Mouse (Mus musculus): Measurements from ENCODE around the gene Kcnf1. TPM values are rescaled to one million over a fixed set of nuclear protein-coding genes. Genes with fewer than 3 reads are reported as not detected.

Gene Kcnf1
- 10 to 100 TPM in 1 of 2 experiments, 1 to 10 TPM in 1; 4.2 to 15.5 TPM for total RNA-seq (2021)
- long read RNA-seq, experiment 1, full-length matches to known transcripts: 5 of 5 reads
- long read RNA-seq, experiment 1, partial matches to known transcripts: 0 of 5 reads
- long read RNA-seq, experiment 1, other reads (novel, unspliced or antisense): 0 of 5 reads
- long read RNA-seq, experiment 2, full-length matches to known transcripts: 18 of 18 reads
- long read RNA-seq, experiment 2, partial matches to known transcripts: 0 of 18 reads
- long read RNA-seq, experiment 2, other reads (novel, unspliced or antisense): 0 of 18 reads

DNA sequence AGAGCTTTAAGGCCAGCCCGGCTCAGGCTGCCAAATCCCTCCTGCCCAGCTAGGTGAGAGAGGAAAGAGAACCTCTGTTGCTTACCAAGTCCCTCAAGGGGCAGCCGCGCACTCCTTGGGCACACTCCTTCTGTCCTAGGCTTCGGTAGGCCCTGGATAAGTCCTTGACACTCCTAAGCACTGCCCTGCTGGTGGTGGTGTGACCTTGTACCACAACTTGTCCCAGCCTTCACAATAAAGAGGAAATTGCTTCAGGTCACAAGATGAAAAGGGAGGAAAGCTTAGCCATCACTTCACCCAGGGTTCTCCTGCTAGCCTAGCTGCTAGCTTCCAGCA is at the start of gene Kcnf1:
Gene Kcnf1, minus strand, starts transcription at position 132 of the 336 bp plus-strand sequence.
- no peak for DNase-seq
- peak within 1 kb of the TSS; percentile 72 for H3K4me3 ChIP-seq
- intact Hi-C loops (cut with DNase I): loop anchor here (5.0 kb wide), 1 partner anchor 46 kb away; no protein-coding TSS in a partner anchor
- TF ChIP-seq CTCF (IDR thresholded peaks at IDR 0.05): no peak
- H3K27ac ChIP-seq: peak within 1 kb of the TSS; percentile 44

DNA sequence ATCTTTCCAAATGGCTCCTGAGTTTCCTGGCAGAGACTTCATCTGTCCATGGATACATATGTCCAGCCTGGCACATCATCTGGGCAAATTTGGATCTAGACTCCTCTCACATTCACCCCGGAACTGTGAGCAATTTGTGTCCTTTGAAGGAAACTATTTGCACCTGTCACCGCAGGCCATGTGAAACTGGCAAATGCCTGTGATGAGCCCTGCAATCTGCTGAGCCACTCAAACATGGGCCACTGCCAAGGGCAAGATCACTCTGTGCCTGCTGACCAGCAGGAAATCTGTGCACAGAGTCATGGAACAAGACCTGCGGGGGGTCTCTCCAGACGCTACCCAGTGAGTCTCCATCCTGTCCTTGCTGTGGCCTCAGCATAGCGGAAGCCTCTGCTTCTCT is 48.3 kb upstream of the Kcnf1 start:
- H3K27ac ChIP-seq: peak overlapping the region; percentile 83
- intact Hi-C loops (cut with DNase I): no loop called here
- peak; percentile 86 for DNase-seq
- H3K4me3 ChIP-seq: no peak overlapping the region
- TF ChIP-seq CTCF (IDR thresholded peaks at IDR 0.05): no peak

DNA sequence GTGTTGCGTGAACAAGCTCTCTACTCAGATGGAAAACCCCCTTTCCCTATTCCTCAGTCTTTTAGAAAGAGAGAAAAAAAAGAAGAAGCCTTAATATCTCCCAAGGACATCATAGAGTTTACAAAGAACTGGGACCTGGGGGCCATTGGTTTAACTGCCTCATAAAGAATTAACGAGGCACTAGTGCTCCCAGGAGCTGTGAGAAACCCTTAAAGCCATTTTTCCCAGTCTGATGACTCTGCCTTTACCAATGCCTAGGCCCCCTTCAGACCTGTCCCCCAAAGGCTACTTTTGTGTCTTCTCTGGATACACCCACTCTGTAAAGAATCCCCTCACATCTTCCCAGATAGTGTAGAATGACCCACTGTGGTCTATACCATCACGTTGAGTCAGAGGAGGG is 46.4 kb upstream of the Kcnf1 start:
- no peak for TF ChIP-seq CTCF (IDR thresholded peaks at IDR 0.05)
- Histone ChIP-seq H3K27ac (no peak overlapping the region; the same call in 1 of the 2 replicates), H3K4me3 (no peak overlapping the region)
- DNase-seq: no peak
- intact Hi-C loops (cut with DNase I): loop anchor here (5.0 kb wide), 1 partner anchor 46 kb away; the partner anchor contains the start of gene Kcnf1

DNA sequence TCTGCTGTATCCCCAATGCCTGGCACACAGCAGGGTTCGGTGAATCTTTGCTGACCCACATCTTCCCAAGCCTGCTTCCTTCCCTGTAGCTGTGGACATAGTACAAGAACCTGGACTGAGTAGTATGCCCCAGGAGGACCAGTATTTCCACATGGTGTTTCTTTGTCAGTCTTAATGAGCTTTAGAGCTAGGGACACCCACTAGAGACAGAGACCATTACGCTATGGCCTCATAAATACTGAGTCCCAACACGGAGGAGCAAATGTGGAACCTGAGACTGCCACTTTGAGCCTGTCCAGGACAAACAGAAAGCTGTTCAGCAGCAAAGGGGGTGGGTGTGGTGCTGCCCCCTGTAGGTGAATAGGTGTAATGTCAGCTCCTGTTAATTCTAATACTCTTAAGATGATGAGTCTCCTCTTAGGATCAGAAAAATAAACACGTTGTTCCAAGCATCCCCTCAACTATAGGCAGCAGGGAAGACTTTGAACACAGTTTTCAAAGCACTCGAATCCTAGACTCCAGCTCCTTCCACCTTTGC is 45.3 kb upstream of the Kcnf1 start:
- TF ChIP-seq CTCF (IDR thresholded peaks at IDR 0.05): peak; percentile 70
- DNase-seq: peak; percentile 41
- intact Hi-C loops (cut with DNase I): loop anchor here (5.0 kb wide), 1 partner anchor 45 kb away; the partner anchor contains the start of gene Kcnf1
- H3K27ac ChIP-seq: peak overlapping the region; percentile 44; the same call in 1 of the 2 replicates
- no peak overlapping the region for H3K4me3 ChIP-seq

DNA sequence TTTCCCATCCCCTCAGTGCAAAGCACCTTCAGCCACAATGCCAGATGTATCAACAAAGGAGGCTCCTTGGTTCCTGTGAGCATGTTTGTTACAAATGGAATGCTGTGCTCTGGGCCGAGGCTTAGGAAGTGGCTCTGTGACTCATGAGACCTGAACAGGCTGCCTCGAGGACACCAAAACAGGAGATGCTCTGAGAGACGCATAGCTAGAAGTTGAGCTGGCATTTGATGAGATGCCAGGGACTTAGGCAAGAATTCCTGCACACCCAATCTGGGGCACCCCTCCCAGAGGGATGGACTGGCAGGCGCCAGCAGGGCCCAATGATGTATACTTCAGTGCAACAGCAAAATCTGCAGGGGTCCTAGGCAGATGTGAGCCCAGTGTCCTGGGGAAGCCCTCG is 43.9 kb upstream of the Kcnf1 start:
- intact Hi-C loops (cut with DNase I): loop anchor here (5.0 kb wide), 1 partner anchor 43 kb away; the partner anchor contains the start of gene Kcnf1
- peak overlapping the region; percentile 75 for H3K27ac ChIP-seq
- no peak overlapping the region for H3K4me3 ChIP-seq
- no peak for TF ChIP-seq CTCF (IDR thresholded peaks at IDR 0.05)
- DNase-seq: peak; percentile 73

DNA sequence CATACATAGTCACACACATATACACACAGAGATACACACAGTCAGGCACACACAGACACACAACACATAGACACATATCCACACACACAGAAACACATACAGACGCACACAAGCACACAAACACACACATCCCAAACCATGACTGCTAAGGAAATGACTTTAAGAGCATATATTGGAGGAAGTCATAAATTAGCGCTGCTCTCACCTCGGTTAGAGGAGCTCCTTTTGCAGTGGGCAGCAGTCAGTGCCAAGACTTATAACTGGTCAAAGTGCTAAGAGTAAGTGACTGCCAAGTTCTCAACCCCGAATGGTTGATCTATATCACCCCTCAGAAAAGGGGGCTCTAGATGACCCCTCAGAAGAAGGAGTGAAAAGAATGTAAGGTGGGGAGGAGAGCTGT is 42.4 kb upstream of the Kcnf1 start:
- intact Hi-C loops (cut with DNase I): no loop called here
- no peak for DNase-seq
- no peak overlapping the region for H3K27ac ChIP-seq
- no peak for TF ChIP-seq CTCF (IDR thresholded peaks at IDR 0.05)
- H3K4me3 ChIP-seq: no peak overlapping the region

DNA sequence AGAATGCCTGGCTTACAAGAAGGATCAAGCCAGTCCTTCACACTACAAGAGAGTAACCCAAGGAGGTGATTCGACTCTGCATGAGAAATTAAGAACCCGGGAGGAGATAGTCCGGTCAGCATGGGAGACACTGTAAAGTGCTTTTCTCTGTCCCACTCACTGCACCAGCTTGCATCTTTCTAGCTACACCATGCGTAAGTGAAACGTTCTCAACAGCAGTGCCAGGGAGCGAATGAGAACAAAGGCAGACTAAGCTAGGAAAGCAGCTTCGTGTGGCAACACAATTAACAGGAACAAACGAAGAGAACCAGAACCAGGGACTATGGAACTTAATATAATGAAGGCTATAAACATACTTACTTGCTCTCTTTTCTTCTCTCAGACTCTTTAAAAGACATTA is 41.7 kb upstream of the Kcnf1 start:
- no peak overlapping the region for H3K27ac ChIP-seq
- TF ChIP-seq CTCF (IDR thresholded peaks at IDR 0.05): no peak
- H3K4me3 ChIP-seq: no peak overlapping the region
- intact Hi-C loops (cut with DNase I): no loop called here
- DNase-seq: no peak

DNA sequence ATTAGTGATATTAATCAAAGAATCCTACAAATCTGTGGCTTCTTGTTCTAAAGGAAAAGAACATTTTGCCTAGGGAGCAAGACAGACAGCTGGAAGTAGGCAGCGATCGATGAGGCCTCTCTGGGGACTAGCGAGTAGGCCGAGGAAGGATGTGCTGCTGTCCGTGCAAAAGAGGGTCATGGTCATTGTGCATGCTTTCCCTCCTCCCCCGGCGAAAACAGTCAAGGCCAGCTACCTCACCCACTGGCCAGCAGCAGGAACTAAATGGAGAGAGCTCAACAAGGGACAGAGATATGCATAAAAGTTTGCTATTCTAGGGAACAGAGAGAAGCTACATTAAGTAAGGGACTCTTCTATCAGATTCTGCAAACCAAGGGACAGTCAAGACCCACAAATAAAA is 39.1 kb upstream of the Kcnf1 start:
- no peak for DNase-seq
- TF ChIP-seq CTCF (IDR thresholded peaks at IDR 0.05): no peak
- intact Hi-C loops (cut with DNase I): no loop called here
- Histone ChIP-seq H3K27ac (no peak overlapping the region), H3K4me3 (no peak overlapping the region)

DNA sequence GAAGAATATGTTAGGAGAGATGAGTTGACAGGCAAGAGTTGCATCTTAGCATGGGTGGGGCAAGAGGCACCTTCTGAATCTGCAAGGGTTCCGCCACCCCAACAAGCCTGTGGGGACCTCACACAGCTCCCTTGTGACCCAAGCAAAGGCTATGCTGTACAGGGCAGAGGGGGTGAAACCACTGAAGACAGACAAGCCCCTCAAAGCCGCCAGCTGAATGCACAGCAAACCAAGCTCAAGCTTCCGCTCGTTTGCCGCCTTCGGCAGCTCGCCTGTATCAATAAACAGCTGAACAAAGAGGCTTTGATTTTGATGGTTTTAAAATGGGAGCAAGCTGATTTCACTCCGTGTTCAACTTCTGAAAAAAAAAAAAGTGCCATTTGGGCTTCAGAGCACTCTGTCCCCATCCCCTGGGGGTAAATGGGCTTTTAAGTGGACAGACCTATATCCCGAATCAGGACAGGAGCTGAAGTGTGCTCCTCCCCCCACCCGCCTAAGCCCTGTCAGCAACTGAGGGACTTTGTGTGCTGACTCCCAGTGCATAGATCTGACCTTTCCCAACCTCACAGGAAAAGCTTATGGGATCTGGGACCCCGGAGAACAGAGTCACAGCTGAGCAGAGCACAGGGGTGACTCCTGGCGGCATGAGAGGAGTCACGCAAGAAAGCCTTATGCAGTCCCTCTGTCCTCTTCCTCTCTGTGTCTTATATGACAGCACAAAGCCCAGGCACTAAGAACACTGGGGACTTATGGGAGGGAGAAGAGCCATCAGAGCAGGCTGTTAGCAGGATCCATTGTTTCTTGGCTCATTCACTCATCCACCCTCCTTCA is 26.0 kb upstream of the Kcnf1 start:
- H3K27ac ChIP-seq: no peak overlapping the region
- intact Hi-C loops (cut with DNase I): no loop called here
- TF ChIP-seq CTCF (IDR thresholded peaks at IDR 0.05): no peak
- no peak overlapping the region for H3K4me3 ChIP-seq
- no peak for DNase-seq

DNA sequence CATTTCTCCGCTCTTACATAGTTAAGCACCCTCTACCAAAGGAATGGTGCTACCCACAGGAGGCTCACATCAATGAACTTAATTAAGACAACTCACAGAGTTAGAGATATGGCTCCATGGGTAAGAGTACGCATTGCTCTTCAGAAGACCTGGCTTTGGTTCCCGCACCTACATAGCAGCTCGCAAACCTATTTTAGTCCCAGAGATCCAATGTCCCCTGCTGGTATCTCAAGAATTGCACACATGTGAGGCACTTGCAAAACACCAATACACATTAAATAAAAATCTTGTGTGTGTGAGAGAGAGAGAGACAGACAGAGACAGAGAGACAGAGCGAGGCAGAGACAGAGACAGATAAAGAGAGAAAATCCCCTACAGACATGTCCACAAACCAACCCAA is 21.9 kb upstream of the Kcnf1 start:
- Histone ChIP-seq H3K27ac (no peak overlapping the region), H3K4me3 (no peak overlapping the region)
- DNase-seq: no peak
- intact Hi-C loops (cut with DNase I): no loop called here
- no peak for TF ChIP-seq CTCF (IDR thresholded peaks at IDR 0.05)

DNA sequence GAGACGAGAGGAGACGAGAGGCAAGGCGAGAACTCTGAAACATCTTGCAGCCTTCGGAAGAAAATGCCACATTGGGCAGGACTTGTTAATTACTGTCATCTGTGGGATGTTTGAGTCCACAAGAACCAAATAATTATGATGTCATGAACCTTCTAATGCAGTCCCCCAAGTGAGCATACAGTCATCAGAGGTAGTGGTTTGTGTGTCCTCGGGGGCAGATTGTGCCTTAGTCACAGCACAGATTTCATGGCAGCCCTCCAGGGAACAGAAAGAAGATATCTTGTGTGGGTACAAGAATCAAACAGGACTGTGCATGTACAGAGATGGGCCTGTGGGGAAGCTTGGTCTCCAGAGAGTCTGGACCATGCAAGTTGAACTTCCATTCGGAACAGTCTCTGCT is 17.5 kb upstream of the Kcnf1 start:
- Histone ChIP-seq H3K4me3 (no peak overlapping the region), H3K27ac (no peak overlapping the region)
- intact Hi-C loops (cut with DNase I): no loop called here
- TF ChIP-seq CTCF (IDR thresholded peaks at IDR 0.05): no peak
- no peak for DNase-seq

DNA sequence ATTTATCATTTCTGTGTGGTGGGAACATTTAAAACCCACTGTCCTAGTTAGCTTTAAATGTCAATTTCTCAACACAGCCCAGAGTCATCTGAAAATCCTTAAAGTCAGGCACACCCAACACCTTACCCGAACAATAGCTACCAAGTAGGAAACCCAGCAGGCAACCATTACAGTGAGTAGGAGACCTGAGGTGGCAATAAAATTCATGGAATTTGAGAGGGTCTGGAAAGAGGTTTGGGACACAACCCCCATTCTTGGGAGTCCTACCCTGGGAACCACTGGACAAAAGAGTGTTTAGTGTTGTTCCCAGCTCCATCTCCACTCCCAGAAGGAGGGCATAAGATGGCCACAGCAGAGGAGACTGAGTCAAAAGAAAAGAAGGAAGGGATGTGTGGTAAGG is 16.6 kb upstream of the Kcnf1 start:
- no peak for DNase-seq
- no peak for TF ChIP-seq CTCF (IDR thresholded peaks at IDR 0.05)
- no peak overlapping the region for H3K27ac ChIP-seq
- H3K4me3 ChIP-seq: no peak overlapping the region
- intact Hi-C loops (cut with DNase I): no loop called here

DNA sequence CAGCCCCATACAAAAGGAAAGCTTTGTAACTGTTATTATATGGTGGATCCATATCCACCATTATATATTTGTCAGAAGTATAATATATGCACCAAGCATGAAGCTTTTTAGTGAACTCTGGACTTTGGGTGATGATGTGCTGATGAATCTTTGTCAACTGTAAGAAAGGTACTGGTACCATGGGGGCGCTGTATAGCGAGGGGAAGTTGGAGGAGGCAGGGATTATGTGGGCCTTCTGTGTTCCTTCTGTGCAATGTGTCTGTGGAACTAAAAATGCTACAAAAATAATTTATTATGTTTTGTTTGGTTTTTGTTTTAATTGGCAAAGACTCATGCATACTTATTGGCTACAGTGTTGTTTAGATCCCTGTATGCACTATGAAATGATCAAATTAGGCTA is 16.2 kb upstream of the Kcnf1 start:
- intact Hi-C loops (cut with DNase I): no loop called here

More for the DNA sequence above, 16.2 kb upstream of the Kcnf1 start:
- no peak for DNase-seq
- TF ChIP-seq CTCF (IDR thresholded peaks at IDR 0.05): no peak
- no peak overlapping the region for H3K4me3 ChIP-seq
- H3K27ac ChIP-seq: no peak overlapping the region
